Mouse (Mus musculus) T-helper 1 cell (primary cell): ENCODE measurements around the gene Fam205a1.

ENCODE experiments used
- in situ Hi-C: fragments of 300-600 bp; cut with MboI, MseI; formaldehyde crosslinking; loops from one replicate; pipeline ENCODE4 v1.15.1; 2025; ENCODE audit warnings: high pct_unique_total_duplicates

The Fam205a1 gene

DNA sequence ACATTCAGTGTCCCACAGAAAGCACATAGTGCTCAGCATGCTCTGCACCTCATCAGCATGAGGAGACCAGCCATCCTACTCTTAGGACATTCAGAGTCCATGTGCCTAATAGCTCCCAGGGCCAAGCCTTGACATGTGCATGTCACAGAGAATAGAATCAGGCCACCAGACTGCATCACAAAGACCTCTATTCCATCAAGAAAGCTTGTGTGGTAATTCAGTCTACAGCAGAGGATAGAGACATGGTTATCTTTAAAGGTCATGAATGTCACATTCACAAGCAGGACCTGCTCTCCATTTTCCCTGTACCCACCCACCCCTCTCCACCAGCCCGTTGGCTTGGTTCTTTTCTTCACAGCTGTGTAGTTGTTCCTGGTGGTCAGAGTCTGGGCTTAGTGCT lies at the start of gene Fam205a1:
TSS of gene Fam205a1 (minus strand) at position 101 of the 400 bp plus-strand sequence.
- in situ Hi-C loops: loop anchor here (10.0 kb wide), 3 partner anchors 329 to 1049 kb away; partner anchors contain the start of genes Fam205a2 and Fam205a4

DNA sequence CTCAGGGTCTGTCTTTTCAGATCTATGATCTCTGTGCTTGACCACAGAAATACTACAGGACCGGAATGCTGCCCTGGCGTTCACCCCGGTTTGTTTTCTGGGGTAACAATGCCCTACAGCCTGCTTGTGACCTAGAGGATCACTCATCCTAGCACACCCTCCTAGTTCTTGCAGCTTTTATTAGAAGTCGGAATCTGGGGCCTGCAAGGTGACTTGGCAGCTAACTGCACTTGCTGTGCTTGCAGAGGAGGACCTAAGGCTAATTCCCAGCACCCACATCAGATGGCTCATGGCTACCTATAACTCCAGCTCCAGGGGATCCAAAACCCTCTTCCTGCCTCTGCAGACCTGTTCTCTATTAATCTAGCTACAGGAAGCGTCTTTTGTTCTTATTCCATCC lies 49.0 kb upstream of the Fam205a1 start:
- in situ Hi-C loops: loop anchor here (25.0 kb wide), 1 partner anchor 740 kb away; the partner anchor contains the start of genes Gm13305 and Gm13306

DNA sequence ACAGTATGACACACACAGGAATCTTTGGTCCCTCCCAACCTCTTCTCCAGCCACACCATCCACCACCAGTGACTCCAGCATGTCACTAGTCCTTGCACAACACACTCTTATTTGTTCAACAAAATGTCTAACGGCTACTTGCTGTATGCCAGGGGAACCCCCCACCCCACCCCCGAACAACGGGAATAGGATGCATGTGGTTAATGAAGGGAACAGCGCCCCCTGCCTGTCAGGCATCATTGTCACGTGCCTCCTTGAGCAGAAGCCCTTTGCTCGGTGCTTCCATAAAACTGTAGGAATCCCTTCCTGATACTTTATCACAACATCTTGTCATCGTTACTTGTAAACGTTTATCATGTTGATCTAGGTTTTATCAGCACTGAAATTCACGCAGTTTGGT lies 48.5 kb upstream of the Fam205a1 start:
- in situ Hi-C loops: loop anchor here (25.0 kb wide), 1 partner anchor 740 kb away; the partner anchor contains the start of genes Gm13305 and Gm13306

DNA sequence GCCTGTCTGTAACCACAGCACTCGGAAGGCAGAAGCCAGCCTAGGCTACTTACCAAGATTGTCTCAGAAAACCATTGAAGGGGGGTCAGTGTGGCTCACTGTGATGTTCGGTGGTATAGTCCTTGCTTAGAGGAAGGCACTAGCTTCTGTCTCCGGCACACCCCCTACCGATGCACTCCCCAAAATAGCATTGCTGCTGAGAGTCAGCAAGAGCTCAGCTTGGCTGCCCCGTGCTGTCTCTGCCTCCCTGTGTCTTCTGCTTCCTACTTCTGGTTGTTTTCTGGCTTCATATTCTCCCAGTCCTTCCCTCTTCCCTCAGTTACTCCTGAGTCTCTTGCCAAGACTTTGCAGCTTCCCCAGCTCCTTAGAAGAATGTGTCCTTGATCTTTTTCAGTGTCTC lies 47.2 kb upstream of the Fam205a1 start:
- in situ Hi-C loops: loop anchor here (25.0 kb wide), 1 partner anchor 739 kb away; the partner anchor contains the start of genes Gm13305 and Gm13306

DNA sequence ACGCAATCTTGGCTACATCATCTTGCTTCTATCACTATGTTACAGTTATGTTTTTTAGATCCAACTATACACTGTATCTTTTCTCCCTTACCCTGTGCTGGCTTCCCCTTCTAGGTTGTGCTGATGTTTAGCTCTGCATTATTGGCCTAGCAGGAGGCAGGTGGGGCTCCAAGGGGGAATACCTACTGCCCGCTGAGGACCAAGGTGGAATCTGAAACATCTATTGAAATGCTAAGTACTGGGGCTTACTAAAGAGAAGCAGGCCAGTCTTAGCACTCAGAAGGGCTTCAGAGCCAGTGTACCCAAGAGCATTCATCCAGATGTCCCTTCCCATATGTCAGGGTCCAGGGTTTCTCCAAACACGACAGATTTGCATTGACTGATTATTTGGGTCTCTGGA lies 45.2 kb upstream of the Fam205a1 start:
- in situ Hi-C loops: no loop called here

DNA sequence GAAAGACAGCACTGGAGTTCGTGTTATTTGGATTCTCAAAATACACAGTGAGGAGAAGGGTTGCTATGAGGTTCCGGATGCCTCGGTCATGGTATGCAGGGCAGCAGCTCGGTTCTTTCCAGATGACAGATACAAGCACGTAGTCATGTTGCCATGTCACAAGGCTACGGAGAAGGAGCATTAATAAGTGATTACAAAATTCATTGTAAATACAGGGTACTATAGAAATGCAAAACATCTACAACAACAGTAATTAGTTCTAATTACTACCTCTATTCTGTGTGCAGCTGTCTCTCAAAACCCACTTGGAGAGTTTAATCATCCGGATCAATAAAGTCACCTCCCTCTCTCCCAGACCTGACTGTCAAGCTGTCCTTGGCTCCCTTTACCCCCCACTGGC lies 41.4 kb upstream of the Fam205a1 start:
- in situ Hi-C loops: no loop called here

DNA sequence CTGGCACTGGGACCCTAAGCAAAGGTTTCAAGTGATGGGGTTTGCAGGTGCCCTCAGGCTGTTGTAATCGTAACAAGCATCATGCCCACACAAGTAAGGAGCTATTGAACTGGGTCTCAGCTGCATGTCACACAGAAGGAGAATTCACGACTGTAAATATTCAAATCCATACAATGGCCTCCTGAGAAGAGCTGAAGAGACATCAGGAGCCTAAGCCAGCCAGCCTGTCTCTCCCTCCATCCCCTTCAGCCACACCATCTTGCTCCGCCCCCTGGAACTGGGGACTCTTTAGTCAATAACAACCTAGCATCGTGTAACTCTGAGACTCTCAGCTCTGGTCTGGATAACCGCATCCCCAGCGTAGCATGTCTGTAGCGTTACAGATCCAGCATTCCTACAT lies 37.5 kb upstream of the Fam205a1 start:
- in situ Hi-C loops: no loop called here

DNA sequence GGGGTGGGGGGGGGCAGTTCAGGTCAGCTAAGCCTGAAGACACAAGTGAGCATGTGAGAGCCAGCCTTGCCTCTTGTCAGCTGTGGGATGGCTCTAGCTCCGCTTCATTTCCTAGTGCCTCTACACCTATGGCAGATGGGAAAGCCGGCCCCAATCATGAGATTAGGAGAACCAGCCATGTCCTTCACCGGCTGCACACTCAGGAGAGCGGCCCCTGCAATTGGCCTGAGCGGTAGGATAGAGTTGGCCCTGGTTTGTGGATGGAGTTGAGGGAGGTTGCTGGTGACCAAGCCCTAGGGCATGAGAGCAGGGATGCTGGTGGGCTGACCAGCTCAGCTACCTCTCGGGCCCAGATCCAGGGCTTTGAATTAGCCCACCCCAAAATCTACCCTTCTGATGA lies 35.1 kb upstream of the Fam205a1 start:
- in situ Hi-C loops: no loop called here

DNA sequence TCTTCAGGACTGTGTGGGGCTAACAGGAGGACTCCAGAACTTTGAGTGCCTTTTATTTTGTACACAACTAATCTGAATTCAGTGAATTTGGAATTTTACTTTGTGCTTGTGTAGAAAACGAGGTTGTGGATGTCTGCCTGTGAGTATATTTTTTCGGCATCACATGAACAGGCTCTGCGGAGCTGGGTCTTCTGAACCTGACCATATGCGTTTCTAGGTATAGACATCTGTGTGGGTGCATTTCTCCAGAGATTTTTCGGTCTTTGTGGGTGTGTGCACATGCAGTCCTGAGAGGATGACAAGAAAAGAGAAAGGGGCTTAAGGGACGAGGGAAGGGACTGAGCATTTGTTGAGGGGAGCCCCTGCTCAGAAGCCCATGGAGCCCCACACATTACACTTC lies 33.2 kb upstream of the Fam205a1 start:
- in situ Hi-C loops: no loop called here

DNA sequence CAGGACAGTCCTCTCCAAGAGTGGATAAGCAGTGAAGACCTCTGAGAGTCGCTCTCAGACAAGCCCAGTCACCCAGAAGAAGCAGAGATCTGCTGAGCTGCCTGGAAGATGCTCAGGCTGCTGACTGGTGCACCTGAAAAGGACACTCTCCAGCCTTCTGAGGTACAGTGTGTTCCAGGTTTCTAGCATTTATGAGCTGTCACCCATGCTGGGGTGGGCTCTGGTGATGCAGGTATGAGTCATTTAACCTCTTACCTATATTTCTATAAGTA lies 26.9 kb upstream of the Fam205a1 start:
- in situ Hi-C loops: no loop called here

DNA sequence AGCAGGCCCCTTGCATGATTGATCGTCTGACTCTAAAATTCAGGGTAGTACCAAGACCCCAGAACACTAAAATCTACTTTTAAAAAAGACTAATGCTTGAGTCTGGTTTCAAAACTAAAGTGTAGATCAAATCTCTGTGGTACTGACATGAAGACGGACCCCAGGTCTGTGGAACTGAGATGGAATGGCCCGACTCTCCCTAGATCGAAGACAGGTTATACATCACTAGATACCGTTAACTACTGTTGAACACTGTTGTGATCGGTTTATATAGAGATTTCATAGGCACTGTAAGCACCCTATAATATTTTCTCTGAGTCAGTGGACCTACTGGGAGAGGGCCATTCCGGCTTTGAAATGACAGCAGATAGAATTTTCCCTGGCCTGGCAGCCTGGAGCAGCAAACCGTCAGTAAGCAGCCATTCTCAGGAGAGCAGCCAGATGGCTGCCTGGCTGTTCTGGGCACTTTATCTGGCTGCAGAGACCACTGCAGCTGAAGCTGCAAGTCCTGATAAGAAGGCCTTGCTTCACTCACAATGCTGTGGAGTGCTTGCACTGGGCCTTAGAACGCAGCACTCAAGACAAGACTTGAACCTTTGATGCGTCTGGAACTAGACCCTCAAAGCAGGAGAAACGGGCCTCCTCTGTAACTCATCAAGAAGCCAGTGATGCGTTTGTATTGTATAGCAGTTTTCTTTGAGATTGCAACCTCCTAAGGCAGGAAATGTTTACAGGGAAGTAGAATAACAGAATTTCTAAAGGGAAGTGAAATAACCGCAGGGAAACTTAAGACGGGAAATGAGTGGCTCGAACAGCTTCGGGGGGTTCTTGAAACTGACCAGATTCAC lies 26.4 kb upstream of the Fam205a1 start:
- in situ Hi-C loops: loop anchor here (5.0 to 10.0 kb wide), 2 partner anchors 82 to 555 kb away; no protein-coding TSS in a partner anchor

DNA sequence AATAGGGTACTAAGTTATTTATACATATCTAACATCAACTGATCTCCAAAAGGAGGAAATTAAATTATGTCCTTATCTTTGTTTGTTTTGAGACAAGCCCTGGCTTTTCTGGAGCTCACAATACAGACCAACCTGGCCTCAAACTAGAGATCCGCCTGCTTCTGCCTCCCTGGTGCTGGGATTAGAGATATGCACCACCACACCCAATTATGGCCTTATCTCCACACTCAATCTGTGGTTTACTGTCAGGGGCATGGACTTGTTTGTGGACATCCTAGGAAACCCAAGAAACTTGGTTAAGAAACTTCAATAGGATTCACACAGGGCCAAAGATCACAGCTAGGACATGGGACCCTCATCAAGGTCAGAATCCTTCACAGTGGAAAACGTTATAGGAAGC lies 24.0 kb upstream of the Fam205a1 start:
- in situ Hi-C loops: loop anchor here (5.0 to 10.0 kb wide), 2 partner anchors 85 to 553 kb away; no protein-coding TSS in a partner anchor

DNA sequence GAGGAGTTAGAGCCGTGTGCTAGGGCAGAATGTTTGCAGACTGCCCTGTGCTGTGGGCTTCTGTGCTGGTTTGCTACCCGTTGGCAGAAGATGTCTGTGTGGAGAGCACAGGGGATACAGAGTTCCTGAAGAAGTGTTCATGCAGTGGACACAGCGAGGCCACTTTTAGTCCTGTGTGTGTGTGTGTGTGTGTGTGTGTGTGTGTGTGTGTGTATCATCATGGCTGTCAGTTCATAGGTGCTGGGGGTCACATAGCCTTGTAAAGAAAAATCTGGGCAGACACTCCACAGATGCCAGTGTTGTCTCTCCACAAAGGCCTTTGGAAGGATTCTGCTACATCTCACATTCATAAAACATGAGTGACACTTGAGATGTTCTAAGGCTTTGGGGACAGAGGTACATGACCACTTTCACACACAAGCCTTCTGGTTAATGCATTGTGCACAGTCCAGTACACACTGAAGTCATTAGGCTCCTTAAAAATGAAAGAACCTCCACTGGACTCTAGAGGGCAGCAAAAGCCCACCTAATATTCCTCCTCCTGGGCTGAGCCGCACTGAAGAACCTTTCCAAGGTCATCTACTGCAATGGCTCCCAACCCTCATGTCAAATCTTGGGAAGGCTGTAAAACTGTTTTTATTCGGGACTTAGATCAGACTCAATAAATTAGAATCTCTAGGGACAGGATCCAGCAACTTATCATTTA lies 23.1 kb upstream of the Fam205a1 start:
- in situ Hi-C loops: loop anchor here (5.0 to 10.0 kb wide), 2 partner anchors 86 to 552 kb away; no protein-coding TSS in a partner anchor

DNA sequence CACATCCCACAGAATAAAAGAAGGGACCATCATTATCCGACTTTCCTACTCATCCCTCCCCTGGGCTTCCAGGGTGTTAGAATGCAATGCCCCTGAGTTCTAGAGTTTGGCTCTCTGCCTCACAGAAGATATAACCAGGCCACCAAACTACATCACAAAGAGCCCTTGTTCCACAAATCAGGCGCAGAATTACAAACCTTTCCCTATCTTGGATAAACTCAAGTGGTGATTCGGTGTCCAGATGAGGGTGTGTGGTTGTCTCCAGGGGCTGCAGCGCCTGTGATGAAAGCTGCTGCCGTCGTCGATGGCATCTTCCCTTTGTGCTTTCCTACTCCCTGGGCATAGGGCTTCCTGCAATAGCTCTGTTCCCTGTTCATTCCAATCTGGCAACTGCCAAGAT lies 20.4 kb upstream of the Fam205a1 start, which contains the start of gene Fam205c:
TSS of gene Fam205c (minus strand) at position 101 of the 400 bp plus-strand sequence.
- in situ Hi-C loops: loop anchor here (10.0 kb wide), 1 partner anchor 549 kb away; no protein-coding TSS in a partner anchor

DNA sequence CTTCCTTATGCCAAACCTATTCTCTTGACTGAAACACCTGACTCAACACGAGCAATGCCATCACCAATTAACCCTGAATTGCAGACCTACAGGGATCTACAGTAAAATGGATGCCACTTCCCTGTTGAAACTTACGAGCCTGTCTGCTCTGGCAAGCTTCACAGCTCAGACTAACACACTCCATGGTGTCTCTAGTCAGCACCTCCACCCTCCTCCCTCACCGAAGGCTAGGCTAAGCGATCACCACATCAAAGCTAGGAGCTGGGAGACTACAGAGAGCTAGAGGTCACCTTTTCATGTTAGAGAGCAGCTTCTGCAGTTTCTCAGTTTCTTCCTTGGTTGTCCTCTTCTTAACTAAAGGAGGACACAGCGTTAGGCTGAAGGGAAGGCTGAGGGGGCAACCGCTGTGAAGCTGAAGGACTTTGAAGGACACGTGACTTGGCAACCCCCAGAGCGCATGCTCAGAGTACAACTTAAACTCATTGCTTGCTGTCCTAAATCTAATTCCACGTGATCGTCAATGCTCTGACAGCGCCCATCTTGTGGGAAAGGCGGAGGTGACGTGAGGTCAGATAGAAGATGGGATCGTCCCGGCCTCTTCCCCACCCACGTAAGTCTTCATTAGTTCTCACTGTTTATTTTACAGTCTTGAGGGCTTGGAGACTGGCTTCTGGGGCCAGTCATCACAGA lies 19.2 kb upstream of the Fam205a1 start:
- in situ Hi-C loops: loop anchor here (10.0 kb wide), 1 partner anchor 548 kb away; no protein-coding TSS in a partner anchor

DNA sequence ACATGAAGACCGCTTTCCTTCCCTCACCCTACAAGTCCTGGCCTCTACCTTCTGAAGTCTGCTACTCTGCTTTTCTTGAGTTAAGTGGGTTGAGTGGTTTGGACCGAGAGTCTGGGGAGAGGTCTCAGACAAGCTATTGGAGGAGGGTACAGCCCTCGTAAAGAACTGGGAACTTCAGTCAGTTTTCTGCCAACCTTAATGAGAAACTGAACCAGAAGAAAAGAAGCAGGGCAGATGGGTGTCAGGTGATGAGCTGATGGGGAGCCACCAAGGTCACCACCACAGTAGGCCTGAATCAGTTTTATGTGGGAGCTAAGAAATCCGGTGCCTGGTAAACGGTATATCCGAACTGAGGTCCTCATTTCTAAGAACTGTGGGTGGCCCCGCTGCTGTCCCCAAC lies 18.5 kb upstream of the Fam205a1 start:
- in situ Hi-C loops: loop anchor here (10.0 kb wide), 1 partner anchor 547 kb away; no protein-coding TSS in a partner anchor

DNA sequence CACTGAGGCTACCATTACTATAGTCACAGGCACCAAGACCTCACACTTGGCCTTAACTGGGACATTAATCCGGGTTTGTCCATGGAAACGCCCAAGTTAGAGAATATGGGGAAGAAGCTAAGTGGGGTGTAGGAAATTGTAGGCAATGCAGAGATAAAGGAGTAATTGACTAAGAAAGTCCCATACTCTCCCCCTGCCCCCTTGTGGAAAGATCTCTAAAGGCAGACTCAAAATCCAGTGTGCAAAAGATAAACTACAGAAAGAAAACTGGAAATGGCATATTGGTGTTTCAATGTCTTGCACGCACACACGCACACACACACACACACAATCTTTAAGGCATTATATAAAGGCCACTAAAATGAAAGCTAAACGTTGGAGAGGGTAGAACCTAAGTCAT lies 17.1 kb upstream of the Fam205a1 start:
- in situ Hi-C loops: loop anchor here (10.0 kb wide), 1 partner anchor 546 kb away; no protein-coding TSS in a partner anchor

DNA sequence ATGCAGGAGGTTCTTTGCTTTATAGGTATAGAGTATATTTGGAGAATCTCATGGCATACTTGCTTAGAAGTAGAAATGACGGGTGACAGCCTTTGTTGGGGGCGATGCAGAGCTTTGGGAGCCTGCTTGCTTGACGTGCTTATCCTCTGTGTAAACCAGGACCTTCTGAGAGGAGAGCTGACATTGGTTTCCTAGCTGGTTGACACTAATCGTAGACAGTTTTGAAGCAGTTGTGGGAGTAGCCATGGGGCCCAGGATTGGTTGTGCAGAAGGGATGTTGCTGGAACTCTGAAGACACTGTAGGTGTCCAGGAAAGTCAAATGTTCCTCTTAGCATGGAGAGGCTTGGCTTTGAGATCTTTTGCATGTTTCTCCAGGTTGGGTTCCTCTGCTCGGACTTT lies 14.5 kb upstream of the Fam205a1 start:
- in situ Hi-C loops: loop anchor here (10.0 kb wide), 3 partner anchors 323 to 823 kb away; no protein-coding TSS in a partner anchor

DNA sequence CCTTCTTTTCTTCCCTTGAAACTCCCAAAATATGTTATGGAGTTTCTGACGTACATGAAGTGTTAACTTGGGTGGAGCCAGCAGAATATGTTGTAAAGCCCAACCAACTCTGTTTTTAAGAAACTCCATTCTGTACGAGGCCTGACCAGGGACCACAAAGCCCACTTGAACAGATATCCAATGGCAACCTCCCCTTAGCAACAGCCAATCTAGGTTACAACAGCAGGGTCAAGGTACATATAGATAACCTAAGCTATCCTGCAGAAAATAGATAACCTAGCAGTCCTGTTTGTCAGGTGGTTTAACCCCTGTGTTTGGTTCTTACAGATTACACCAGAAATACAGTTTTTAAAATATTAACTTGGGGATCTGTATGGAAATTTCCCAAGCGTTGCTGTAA lies 13.7 kb upstream of the Fam205a1 start:
- in situ Hi-C loops: loop anchor here (10.0 kb wide), 3 partner anchors 323 to 823 kb away; no protein-coding TSS in a partner anchor

DNA sequence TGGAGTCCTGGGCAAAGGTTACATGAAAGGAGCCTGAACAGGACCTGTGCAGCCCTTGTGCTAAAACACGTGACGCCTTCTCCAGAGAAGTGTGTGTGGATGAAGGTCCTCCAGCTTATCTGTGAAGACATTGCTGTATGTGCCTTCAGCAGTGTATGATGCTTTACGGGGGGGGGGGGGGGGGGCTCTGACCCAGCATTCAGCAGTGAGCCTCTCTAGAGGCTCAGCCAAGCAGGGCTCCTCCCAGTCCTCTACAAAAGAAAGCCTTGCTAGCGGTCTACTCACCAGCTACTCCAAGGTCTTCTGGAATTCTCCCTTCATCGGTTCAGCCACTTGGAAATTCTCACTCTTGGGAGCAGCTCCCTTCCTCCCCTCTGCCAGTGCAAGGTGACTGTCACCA lies 9.8 kb upstream of the Fam205a1 start:
- in situ Hi-C loops: loop anchor here (10.0 kb wide), 3 partner anchors 319 to 819 kb away; no protein-coding TSS in a partner anchor

DNA sequence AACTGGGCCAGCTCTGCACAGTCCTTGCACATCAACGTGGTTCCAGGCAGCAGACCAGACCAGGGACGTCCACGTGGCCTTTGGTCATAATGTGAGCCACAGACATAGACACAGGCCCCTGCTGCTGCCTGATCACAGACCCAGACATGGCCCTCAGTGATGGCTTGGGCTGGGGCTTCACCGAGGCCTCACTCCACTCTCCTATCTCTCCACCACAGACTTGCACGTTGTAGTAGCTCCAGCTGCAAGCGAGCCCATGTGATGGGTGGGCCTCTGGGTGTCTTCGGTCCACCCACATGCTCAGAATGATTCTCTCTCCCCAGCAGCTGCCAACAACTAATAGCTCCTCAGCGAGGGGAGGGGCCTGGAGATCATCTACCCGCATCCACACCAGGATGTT lies 6.8 kb upstream of the Fam205a1 start:
- in situ Hi-C loops: loop anchor here (10.0 kb wide), 3 partner anchors 316 to 816 kb away; no protein-coding TSS in a partner anchor
